Mouse (Mus musculus) embryonic facial prominence, embryonic 10.5 days (tissue): Measurements from ENCODE around the gene Adcyap1r1. TPM values are rescaled to one million over a fixed set of nuclear protein-coding genes. Genes with fewer than 3 reads are reported as not detected.

Experiments
- DNase-seq: peaks from one replicate; pipeline ENCODE4 v3.0.0-alpha.2; 2017; ENCODE audit warnings: low spot score
- H3K27ac ChIP-seq: fragments of 300-500 bp; sonication (generic); replicated peaks from 2 replicates; pipeline ENCODE4 v1.5.1; 2016; ENCODE audit warnings: mild to moderate bottlenecking
- H3K27me3 ChIP-seq: fragments of 300-500 bp; sonication (generic); replicated peaks from 2 replicates; pipeline ENCODE4 v1.6.1; 2016; ENCODE audit warnings: low read depth, mild to moderate bottlenecking; ENCODE audit not compliant: poor library complexity, severe bottlenecking
- H3K36me3 ChIP-seq: fragments of 300-500 bp; sonication (generic); replicated peaks from 2 replicates; pipeline ENCODE4 v1.6.1; 2016; ENCODE audit warnings: mild to moderate bottlenecking, moderate library complexity
- H3K4me1 ChIP-seq: fragments of 300-500 bp; sonication (generic); 2 replicates; pipeline ENCODE4 v1.6.1; 2016
- H3K4me3 ChIP-seq: fragments of 300-500 bp; sonication (generic); 2 replicates; pipeline ENCODE4 v1.5.1; 2016; ENCODE audit warnings: mild to moderate bottlenecking, moderate library complexity
- H3K9me3 ChIP-seq: fragments of 300-500 bp; sonication (generic); 2 replicates; pipeline ENCODE4 v1.6.1; 2016; ENCODE audit warnings: mild to moderate bottlenecking
- WGBS: fragments of 180-500 bp; shearing (Covaris S2); methylation state at CpG from one replicate; pipeline ENCODE4 v1.1.7; 2016; 5-methylcytosine and 5-hydroxymethylcytosine counted together
- polyA plus RNA-seq: library from polyadenylated mRNA; unstranded; fragments of >200 nt; fragmentation: Nextera tagmentation; extraction: Ambion mirVana; gene quantifications from 2 replicates; pipeline ENCODE4 v1.2.1, GENCODE M21; 2016

Adcyap1r1 gene
- polyA plus RNA-seq, 1 experiment from 2014 or later, result 4.4 TPM

- no peak for DNase-seq
- Histone ChIP-seq H3K36me3 (no peaks in the 10 kb centered on the region), H3K4me3 (no peak overlapping the region), H3K27me3 (peaks cover 41% of the 10 kb centered on the region), H3K9me3 (no peaks in the 10 kb centered on the region), H3K4me1 (peaks cover 15% of the 10 kb centered on the region), H3K27ac (no peak overlapping the region)
- 73% methylated on average over 7 of the region's 7 CpGs for WGBS
Observed at GRCm38 (mm10) chr6:55457727-55458126, 5.9 kb downstream of the Adcyap1r1 start.

- no peak overlapping the region for H3K27ac ChIP-seq
- peaks cover 10% of the 10 kb centered on the region for H3K4me1 ChIP-seq
- no peak for DNase-seq
- 50% methylated on average over 1 of the region's 1 CpGs for WGBS
- H3K4me3 ChIP-seq, result no peak overlapping the region
- peaks cover 37% of the 10 kb centered on the region for H3K27me3 ChIP-seq
- no peaks in the 10 kb centered on the region for H3K36me3 ChIP-seq
- H3K9me3 ChIP-seq, result no peaks in the 10 kb centered on the region
Observed at GRCm38 (mm10) chr6:55458156-55458555, 6.4 kb downstream of the Adcyap1r1 start.

- no peak overlapping the region for H3K4me3 ChIP-seq
- H3K27me3 ChIP-seq, result peaks cover 21% of the 10 kb centered on the region
- no peaks in the 10 kb centered on the region for H3K4me1 ChIP-seq
- no peak for DNase-seq
- H3K36me3 ChIP-seq, result no peaks in the 10 kb centered on the region
- WGBS, result 84% methylated on average over 20 of the region's 20 CpGs
- H3K9me3 ChIP-seq, result no peaks in the 10 kb centered on the region
- H3K27ac ChIP-seq, result no peak overlapping the region
Observed at GRCm38 (mm10) chr6:55459545-55460397, 8.0 kb downstream of the Adcyap1r1 start.

GRCm38 (mm10) chr6:55461141-55461540, 9.4 kb downstream of the Adcyap1r1 start:
- no peaks in the 10 kb centered on the region for H3K9me3 ChIP-seq
- H3K4me1 ChIP-seq, result peaks cover 9% of the 10 kb centered on the region
- H3K36me3 ChIP-seq, result no peaks in the 10 kb centered on the region
- 73% methylated on average over 5 of the region's 5 CpGs for WGBS
- no peak for DNase-seq
- H3K27ac ChIP-seq, result no peak overlapping the region
- H3K27me3 ChIP-seq, result peaks cover 9% of the 10 kb centered on the region
- H3K4me3 ChIP-seq, result no peak overlapping the region

GRCm38 (mm10) chr6:55461678-55462077, 9.9 kb downstream of the Adcyap1r1 start:
- WGBS, result 85% methylated on average over 2 of the region's 2 CpGs
- Histone ChIP-seq H3K36me3 (no peaks in the 10 kb centered on the region), H3K4me3 (no peak overlapping the region), H3K27me3 (peaks cover 4% of the 10 kb centered on the region), H3K27ac (no peak overlapping the region), H3K9me3 (no peaks in the 10 kb centered on the region), H3K4me1 (peaks cover 14% of the 10 kb centered on the region)
- DNase-seq, result no peak

GRCm38 (mm10) chr6:55462394-55462793, 10.6 kb downstream of the Adcyap1r1 start:
- Histone ChIP-seq H3K4me1 (peaks cover 15% of the 10 kb centered on the region), H3K36me3 (no peaks in the 10 kb centered on the region), H3K27me3 (no peaks in the 10 kb centered on the region; the same call in 1 of the 2 replicates), H3K9me3 (no peaks in the 10 kb centered on the region), H3K4me3 (no peak overlapping the region), H3K27ac (no peak overlapping the region)
- 80% methylated on average over 1 of the region's 1 CpGs for WGBS
- no peak for DNase-seq

GRCm38 (mm10) chr6:55463966-55464365, 12.2 kb downstream of the Adcyap1r1 start:
- peaks cover 15% of the 10 kb centered on the region for H3K4me1 ChIP-seq
- 82% methylated on average over 7 of the region's 7 CpGs for WGBS
- no peak for DNase-seq

GRCm38 (mm10) chr6:55465311-55465710, 13.5 kb downstream of the Adcyap1r1 start:
- no peak overlapping the region for H3K27ac ChIP-seq
- no peak for DNase-seq
- no peaks in the 10 kb centered on the region for H3K36me3 ChIP-seq
- H3K4me3 ChIP-seq, result no peak overlapping the region
- peaks cover 15% of the 10 kb centered on the region for H3K4me1 ChIP-seq
- H3K27me3 ChIP-seq, result no peaks in the 10 kb centered on the region
- H3K9me3 ChIP-seq, result no peaks in the 10 kb centered on the region
- 79% methylated on average over 4 of the region's 4 CpGs for WGBS

More at GRCm38 (mm10) chr6:55463966-55464365, 12.2 kb downstream of the Adcyap1r1 start:
- H3K36me3 ChIP-seq, result no peaks in the 10 kb centered on the region
- no peak overlapping the region for H3K27ac ChIP-seq
- no peaks in the 10 kb centered on the region for H3K9me3 ChIP-seq
- no peak overlapping the region for H3K4me3 ChIP-seq
- no peaks in the 10 kb centered on the region; the same call in 1 of the 2 replicates for H3K27me3 ChIP-seq

- Histone ChIP-seq H3K36me3 (no peaks in the 10 kb centered on the region), H3K27me3 (no peaks in the 10 kb centered on the region), H3K4me3 (no peak overlapping the region), H3K27ac (no peak overlapping the region), H3K9me3 (no peaks in the 10 kb centered on the region), H3K4me1 (peaks cover 15% of the 10 kb centered on the region)
- DNase-seq, result no peak
Observed at GRCm38 (mm10) chr6:55466301-55466761, 14.6 kb downstream of the Adcyap1r1 start.

GRCm38 (mm10) chr6:55470691-55471090, 18.9 kb downstream of the Adcyap1r1 start:
- 88% methylated on average over 5 of the region's 5 CpGs for WGBS

GRCm38 (mm10) chr6:55472381-55472780, 20.6 kb downstream of the Adcyap1r1 start:
- Histone ChIP-seq H3K27me3 (no peaks in the 10 kb centered on the region), H3K27ac (no peak overlapping the region), H3K4me1 (no peaks in the 10 kb centered on the region), H3K9me3 (no peaks in the 10 kb centered on the region), H3K4me3 (no peak overlapping the region), H3K36me3 (no peaks in the 10 kb centered on the region)
- WGBS, result 83% methylated on average over 2 of the region's 2 CpGs
- no peak for DNase-seq

More at GRCm38 (mm10) chr6:55470691-55471090, 18.9 kb downstream of the Adcyap1r1 start:
- no peak for DNase-seq
- Histone ChIP-seq H3K27me3 (no peaks in the 10 kb centered on the region), H3K9me3 (no peaks in the 10 kb centered on the region), H3K4me1 (peaks cover 10% of the 10 kb centered on the region), H3K4me3 (no peak overlapping the region), H3K36me3 (no peaks in the 10 kb centered on the region), H3K27ac (no peak overlapping the region)

GRCm38 (mm10) chr6:55480988-55481387, 29.2 kb downstream of the Adcyap1r1 start:
- WGBS, result 98% methylated on average over 1 of the region's 1 CpGs
- H3K27me3 ChIP-seq, result no peaks in the 10 kb centered on the region
- H3K4me1 ChIP-seq, result peaks cover 20% of the 10 kb centered on the region
- H3K27ac ChIP-seq, result no peak overlapping the region
- H3K9me3 ChIP-seq, result no peaks in the 10 kb centered on the region
- 0 out of 2 replicates have a peak, but pooled peaks cover 2% of the 10 kb centered on the region for H3K36me3 ChIP-seq
- no peak overlapping the region for H3K4me3 ChIP-seq
- no peak for DNase-seq

- peaks cover 20% of the 10 kb centered on the region for H3K4me1 ChIP-seq
- H3K27ac ChIP-seq, result no peak overlapping the region
- H3K9me3 ChIP-seq, result no peaks in the 10 kb centered on the region
- WGBS, result 90% methylated on average over 1 of the region's 1 CpGs
- no peak for DNase-seq
- H3K27me3 ChIP-seq, result no peaks in the 10 kb centered on the region
- 0 out of 2 replicates have a peak, but pooled peaks cover 3% of the 10 kb centered on the region for H3K36me3 ChIP-seq
- H3K4me3 ChIP-seq, result no peak overlapping the region
Observed at GRCm38 (mm10) chr6:55482471-55482870, 30.7 kb downstream of the Adcyap1r1 start.
